Mouse (Mus musculus): ENCODE measurements around the gene Gprc5d.

DNA sequence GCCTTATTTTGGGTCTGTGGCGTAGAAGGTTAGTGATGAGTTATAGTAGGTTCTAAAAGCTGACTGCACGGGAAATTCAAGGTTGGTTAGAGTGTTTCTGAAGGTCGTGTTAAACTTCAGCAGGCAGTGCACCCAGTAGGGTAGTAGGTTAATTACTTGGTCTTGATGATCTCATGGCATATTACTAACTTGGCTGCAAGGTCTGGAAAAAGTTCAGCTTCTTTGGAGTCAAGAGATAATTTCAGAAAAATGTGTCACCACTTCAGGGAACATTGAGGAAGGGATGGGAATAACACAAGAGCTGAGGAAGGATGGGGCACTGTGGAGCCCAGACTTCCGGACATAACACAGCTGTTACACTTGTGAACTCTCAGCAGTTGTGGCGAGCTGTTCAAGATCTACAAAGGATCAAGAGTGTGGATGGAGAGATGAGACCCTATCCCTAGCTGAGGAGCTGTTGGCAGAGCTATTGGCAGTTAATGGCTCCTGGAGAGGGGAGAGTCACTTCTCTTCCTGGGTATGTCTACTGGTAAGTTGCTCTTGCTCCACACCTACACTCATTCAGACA is 15.3 kb downstream of the Gprc5d start:
- TF ChIP-seq EP300 (IDR thresholded peaks at IDR 0.05) = no peak
- TF ChIP-seq CTCF (IDR thresholded peaks at IDR 0.05) = no peak
